Mouse (Mus musculus) kidney, embryonic 16.5 days (tissue): ENCODE results near the gene Zdhhc22. TPM values are rescaled to one million over a fixed set of nuclear protein-coding genes. Genes with fewer than 3 reads are reported as not detected.
A peak's percentile ranks its signal among the peaks of the same experiment; 100 is the strongest.

Experiments
- ATAC-seq: fragments of 200-750 bp; cut with Nextera tagmentation; 2 replicates; pipeline ENCODE4 v1.8.0; 2017; ENCODE audit warnings: moderate TSS enrichment; ENCODE audit not compliant: low FRiP score, low TSS enrichment
- H3K27ac ChIP-seq: fragments of 300-500 bp; sonication (generic); 2 replicates; pipeline ENCODE4 v1.5.1; 2014; ENCODE audit warnings: low read length
- H3K27me3 ChIP-seq: fragments of 300-500 bp; sonication (generic); 2 replicates; pipeline ENCODE4 v1.6.1; 2014; ENCODE audit warnings: low read length, control low read depth, mixed read lengths; ENCODE audit not compliant: insufficient read depth
- H3K36me3 ChIP-seq: fragments of 300-500 bp; sonication (generic); 2 replicates; pipeline ENCODE4 v1.6.1; 2014; ENCODE audit warnings: low read length, control low read depth, mixed read lengths; ENCODE audit not compliant: insufficient read depth
- H3K4me1 ChIP-seq: fragments of 300-500 bp; sonication (generic); 2 replicates; pipeline ENCODE4 v1.6.1; 2014; ENCODE audit warnings: low read length, control low read depth, mixed read lengths; ENCODE audit not compliant: insufficient read depth
- H3K4me2 ChIP-seq: fragments of 300-500 bp; sonication (generic); replicated peaks from 2 replicates; pipeline ENCODE4 v1.6.1; 2014; ENCODE audit warnings: low read depth, low read length
- H3K4me3 ChIP-seq: fragments of 300-500 bp; sonication (generic); 2 replicates; pipeline ENCODE4 v1.5.1; 2014; ENCODE audit warnings: mild to moderate bottlenecking, low read length
- H3K9ac ChIP-seq: fragments of 300-500 bp; sonication (generic); replicated peaks from 2 replicates; pipeline ENCODE4 v1.6.1; 2014; ENCODE audit warnings: low read length
- H3K9me3 ChIP-seq: fragments of 300-500 bp; sonication (generic); 2 replicates; pipeline ENCODE4 v1.6.1; 2016; ENCODE audit warnings: low read length, control low read depth
- WGBS: fragments of 180-500 bp; shearing (Covaris S2); extraction: QIAGEN DNeasy Blood & Tissue Kit; methylation state at CpG from one replicate; pipeline ENCODE4 v1.1.7; 2014; 5-methylcytosine and 5-hydroxymethylcytosine counted together
- polyA plus RNA-seq: library from polyadenylated mRNA; unstranded; fragments of >200 nt; fragmentation: Nextera tagmentation; extraction: Ambion mirVana; gene quantifications from 2 replicates; pipeline ENCODE4 v1.2.1, GENCODE M21; 2015

Zdhhc22 gene
- polyA plus RNA-seq, 1 experiment from 2014 or later = not detected

GRCm38 (mm10) chr12:86999283-86999820 lies 9.1 kb upstream of the Zdhhc22 start:
- H3K27me3 ChIP-seq = no peaks in the 10 kb centered on the region
- WGBS = 74% methylated on average over 10 of the region's 10 CpGs
- no peak overlapping the region for H3K9ac ChIP-seq
- H3K27ac ChIP-seq = no peak overlapping the region
- no peak overlapping the region for H3K4me3 ChIP-seq
- H3K4me1 ChIP-seq = no peaks in the 10 kb centered on the region
- H3K36me3 ChIP-seq = no peaks in the 10 kb centered on the region
- no peaks in the 10 kb centered on the region for H3K9me3 ChIP-seq
- ATAC-seq = no peak
- H3K4me2 ChIP-seq = no peak overlapping the region

- no peak overlapping the region for H3K27ac ChIP-seq
- H3K4me2 ChIP-seq = no peak overlapping the region
- H3K27me3 ChIP-seq = no peaks in the 10 kb centered on the region
- no peaks in the 10 kb centered on the region for H3K9me3 ChIP-seq
- WGBS = 87% methylated on average over 4 of the region's 4 CpGs
- no peak for ATAC-seq
- no peak overlapping the region for H3K9ac ChIP-seq
- no peaks in the 10 kb centered on the region for H3K36me3 ChIP-seq
- H3K4me1 ChIP-seq = no peaks in the 10 kb centered on the region
- H3K4me3 ChIP-seq = no peak overlapping the region
These were observed 8.5 kb upstream of the Zdhhc22 start for GRCm38 (mm10) chr12:86998699-86999098.

GRCm38 (mm10) chr12:86995931-86996330 lies 5.7 kb upstream of the Zdhhc22 start:
- Histone ChIP-seq H3K4me2 (no peak overlapping the region), H3K36me3 (no peaks in the 10 kb centered on the region), H3K4me3 (no peak overlapping the region), H3K4me1 (no peaks in the 10 kb centered on the region), H3K27me3 (peaks cover 13% of the 10 kb centered on the region), H3K9me3 (no peaks in the 10 kb centered on the region), H3K27ac (no peak overlapping the region), H3K9ac (no peak overlapping the region)
- no peak for ATAC-seq
- 76% methylated on average over 6 of the region's 6 CpGs for WGBS

- no peak for ATAC-seq
- no peak overlapping the region for H3K4me2 ChIP-seq
- no peak overlapping the region for H3K4me3 ChIP-seq
- no peak overlapping the region for H3K27ac ChIP-seq
- peaks cover 25% of the 10 kb centered on the region for H3K27me3 ChIP-seq
- peaks cover 7% of the 10 kb centered on the region for H3K4me1 ChIP-seq
- no peaks in the 10 kb centered on the region for H3K36me3 ChIP-seq
- 51% methylated on average over 3 of the region's 3 CpGs for WGBS
- H3K9me3 ChIP-seq = no peaks in the 10 kb centered on the region
- H3K9ac ChIP-seq = no peak overlapping the region
These were observed 4.5 kb upstream of the Zdhhc22 start for GRCm38 (mm10) chr12:86994776-86995175.

GRCm38 (mm10) chr12:86994166-86994565 lies 3.9 kb upstream of the Zdhhc22 start:
- Histone ChIP-seq H3K4me1 (peaks cover 12% of the 10 kb centered on the region), H3K4me3 (no peak overlapping the region), H3K9ac (no peak overlapping the region), H3K9me3 (no peaks in the 10 kb centered on the region), H3K27ac (no peak overlapping the region), H3K4me2 (no peak overlapping the region), H3K27me3 (peaks cover 31% of the 10 kb centered on the region), H3K36me3 (no peaks in the 10 kb centered on the region)
- 33% methylated on average over 4 of the region's 4 CpGs for WGBS
- no peak for ATAC-seq

- WGBS = 38% methylated on average over 2 of the region's 2 CpGs
- H3K27ac ChIP-seq = no peak overlapping the region
- peaks cover 49% of the 10 kb centered on the region for H3K27me3 ChIP-seq
These were observed 503 bp upstream of the Zdhhc22 start for GRCm38 (mm10) chr12:86990755-86991110.

GRCm38 (mm10) chr12:86989378-86989777 lies 852 bp downstream of the Zdhhc22 start:
- no peak overlapping the region for H3K4me3 ChIP-seq
- WGBS = 9% methylated on average over 15 of the region's 15 CpGs
- peaks cover 62% of the 10 kb centered on the region for H3K27me3 ChIP-seq

More at GRCm38 (mm10) chr12:86990755-86991110, 503 bp upstream of the Zdhhc22 start:
- ATAC-seq = no peak
- Histone ChIP-seq H3K4me3 (no peak overlapping the region), H3K36me3 (no peaks in the 10 kb centered on the region), H3K9ac (no peak overlapping the region), H3K4me1 (peaks cover 12% of the 10 kb centered on the region), H3K4me2 (peak overlapping the region; percentile 43; the same call in 1 of the 2 replicates), H3K9me3 (no peaks in the 10 kb centered on the region)

GRCm38 (mm10) chr12:86988227-86988626 lies 2.0 kb downstream of the Zdhhc22 start:
- Histone ChIP-seq H3K4me3 (no peak overlapping the region), H3K9ac (no peak overlapping the region), H3K4me1 (peaks cover 12% of the 10 kb centered on the region), H3K9me3 (no peaks in the 10 kb centered on the region), H3K27me3 (peaks cover 69% of the 10 kb centered on the region), H3K36me3 (no peaks in the 10 kb centered on the region), H3K27ac (no peak overlapping the region), H3K4me2 (no peak overlapping the region)
- WGBS = 47% methylated on average over 16 of the region's 16 CpGs
- ATAC-seq = no peak

More at GRCm38 (mm10) chr12:86989378-86989777, 852 bp downstream of the Zdhhc22 start:
- Histone ChIP-seq H3K9me3 (no peaks in the 10 kb centered on the region), H3K27ac (no peak overlapping the region), H3K4me2 (peak overlapping the region; percentile 43; the same call in 1 of the 2 replicates), H3K9ac (no peak overlapping the region), H3K36me3 (no peaks in the 10 kb centered on the region), H3K4me1 (peaks cover 12% of the 10 kb centered on the region)
- no peak for ATAC-seq

GRCm38 (mm10) chr12:86986562-86986961 lies 3.7 kb downstream of the Zdhhc22 start:
- no peak overlapping the region for H3K27ac ChIP-seq
- ATAC-seq = no peak
- no peak overlapping the region for H3K4me3 ChIP-seq
- H3K9me3 ChIP-seq = no peaks in the 10 kb centered on the region
- WGBS = 69% methylated on average over 4 of the region's 4 CpGs
- no peak overlapping the region for H3K4me2 ChIP-seq
- H3K27me3 ChIP-seq = peaks cover 66% of the 10 kb centered on the region
- H3K4me1 ChIP-seq = peaks cover 12% of the 10 kb centered on the region
- no peak overlapping the region for H3K9ac ChIP-seq
- H3K36me3 ChIP-seq = no peaks in the 10 kb centered on the region

- 7% methylated on average over 6 of the region's 6 CpGs for WGBS
These were observed 6.1 kb downstream of the Zdhhc22 start for GRCm38 (mm10) chr12:86984194-86984555.

More at GRCm38 (mm10) chr12:86984194-86984555, 6.1 kb downstream of the Zdhhc22 start:
- Histone ChIP-seq H3K4me1 (no peaks in the 10 kb centered on the region; the same call in 1 of the 2 replicates), H3K27ac (no peak overlapping the region), H3K36me3 (no peaks in the 10 kb centered on the region), H3K4me3 (no peak overlapping the region), H3K27me3 (peaks cover 44% of the 10 kb centered on the region), H3K4me2 (no peak overlapping the region), H3K9me3 (no peaks in the 10 kb centered on the region), H3K9ac (no peak overlapping the region)
- ATAC-seq = peak; percentile 44; the same call in 1 of the 2 replicates
